Mouse (Mus musculus): ENCODE data around the gene Armc2. TPM values are rescaled to one million over a fixed set of nuclear protein-coding genes. Genes with fewer than 3 reads are reported as not detected.

Armc2 gene
- total and polyA plus RNA-seq, 2 experiments from 2014 or later = 9.1 to 11.7 TPM

DNA sequence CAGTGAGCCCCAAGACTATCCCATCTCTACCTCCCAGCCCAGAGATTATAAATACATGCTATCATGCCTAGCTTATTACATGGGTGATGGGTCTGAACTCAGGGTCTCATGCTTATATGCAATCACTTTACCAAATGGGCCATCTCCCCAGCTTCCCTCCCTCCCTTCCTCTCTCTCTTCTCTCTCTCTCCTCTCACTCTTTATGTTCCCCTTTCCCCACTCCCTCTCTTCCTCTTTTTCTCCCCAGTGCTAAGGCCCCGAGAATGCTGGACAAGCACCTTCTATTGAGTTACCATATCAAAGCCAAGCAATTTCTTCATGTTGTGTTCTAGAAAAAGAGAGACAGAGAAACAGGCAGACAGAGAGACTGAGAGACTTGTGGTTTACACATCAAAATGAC is 14.7 kb downstream of the Armc2 start:
- no peak for DNase-seq (ENCODE audit: low spot score)
- Histone ChIP-seq H3K9me3 (ENCODE audit: low read length) (no peaks in the 10 kb centered on the region), H3K36me3 (ENCODE audit: insufficient read depth, low read length) (no peaks in the 10 kb centered on the region; the same call in 1 of the 2 replicates), H3K27me3 (ENCODE audit: insufficient read depth, low read length) (no peaks in the 10 kb centered on the region), H3K27ac (no peak overlapping the region), H3K4me3 (ENCODE audit: low read length) (no peak overlapping the region), H3K4me1 (ENCODE audit: insufficient read depth, low read length) (no peaks in the 10 kb centered on the region), H3K9ac (replicated peaks; ENCODE audit: low read length) (no peak overlapping the region), H3K4me2 (ENCODE audit: low read depth, low read length) (no peak overlapping the region)
- 67% methylated on average over 1 of the region's 1 CpGs for WGBS
- no peak for ATAC-seq
- no peak for TF ChIP-seq CTCF (IDR thresholded peaks at IDR 0.05; ENCODE audit: low read depth)

DNA sequence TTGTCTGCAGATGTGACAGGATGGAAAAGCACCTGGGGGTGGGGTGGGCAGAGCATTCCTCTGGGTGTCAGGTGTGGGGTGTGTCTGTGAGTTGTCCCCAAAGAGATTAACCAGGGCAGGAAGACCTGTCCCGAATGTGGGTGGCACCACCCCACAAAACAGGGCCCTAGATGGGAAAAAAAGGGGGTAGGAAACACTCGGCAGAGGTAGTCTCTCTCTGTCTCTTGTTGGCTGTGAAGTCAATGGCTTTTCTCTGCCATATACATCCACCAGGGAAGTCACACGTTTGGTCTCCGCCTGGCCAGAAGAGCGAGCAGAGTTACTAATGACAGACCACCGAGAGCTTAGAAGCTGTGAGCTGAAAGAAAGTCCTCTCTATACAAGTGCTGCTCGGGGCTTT is 15.8 kb downstream of the Armc2 start:
- DNase-seq (ENCODE audit: low spot score) (no peak), ATAC-seq (no peak)
- Histone ChIP-seq H3K4me2 (ENCODE audit: low read depth, low read length) (no peak overlapping the region), H3K27ac (no peak overlapping the region), H3K27me3 (ENCODE audit: insufficient read depth, low read length) (no peaks in the 10 kb centered on the region), H3K9me3 (ENCODE audit: low read length) (no peaks in the 10 kb centered on the region), H3K4me3 (ENCODE audit: low read length) (no peak overlapping the region), H3K9ac (replicated peaks; ENCODE audit: low read length) (no peak overlapping the region), H3K36me3 (ENCODE audit: insufficient read depth, low read length) (no peaks in the 10 kb centered on the region; the same call in 1 of the 2 replicates), H3K4me1 (ENCODE audit: insufficient read depth, low read length) (no peaks in the 10 kb centered on the region)
- no peak for TF ChIP-seq CTCF (IDR thresholded peaks at IDR 0.05; ENCODE audit: low read depth)
- WGBS = 76% methylated on average over 7 of the region's 7 CpGs

DNA sequence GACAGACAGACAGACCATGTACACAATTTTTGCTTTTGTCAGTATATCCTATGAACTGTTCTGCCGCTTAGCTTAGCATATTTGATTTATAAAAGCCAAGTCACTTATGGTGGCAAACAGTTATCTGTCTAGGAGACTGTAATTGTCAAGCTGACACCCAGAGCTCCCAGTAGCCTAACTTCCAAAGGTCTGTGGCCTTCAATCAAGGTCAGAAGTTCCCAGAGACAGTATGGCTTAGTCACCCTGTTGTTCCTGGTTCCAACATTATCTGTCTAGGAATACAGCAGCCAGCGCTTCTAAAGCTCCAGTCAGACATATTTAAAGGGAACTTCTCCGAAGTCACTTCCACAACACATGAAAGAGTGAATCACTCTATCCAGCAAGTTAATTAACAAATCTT is 17.0 kb downstream of the Armc2 start:
- 87% methylated on average over 3 of the region's 3 CpGs for WGBS
- H3K36me3 ChIP-seq (ENCODE audit: insufficient read depth, low read length) = no peaks in the 10 kb centered on the region; the same call in 1 of the 2 replicates

DNA sequence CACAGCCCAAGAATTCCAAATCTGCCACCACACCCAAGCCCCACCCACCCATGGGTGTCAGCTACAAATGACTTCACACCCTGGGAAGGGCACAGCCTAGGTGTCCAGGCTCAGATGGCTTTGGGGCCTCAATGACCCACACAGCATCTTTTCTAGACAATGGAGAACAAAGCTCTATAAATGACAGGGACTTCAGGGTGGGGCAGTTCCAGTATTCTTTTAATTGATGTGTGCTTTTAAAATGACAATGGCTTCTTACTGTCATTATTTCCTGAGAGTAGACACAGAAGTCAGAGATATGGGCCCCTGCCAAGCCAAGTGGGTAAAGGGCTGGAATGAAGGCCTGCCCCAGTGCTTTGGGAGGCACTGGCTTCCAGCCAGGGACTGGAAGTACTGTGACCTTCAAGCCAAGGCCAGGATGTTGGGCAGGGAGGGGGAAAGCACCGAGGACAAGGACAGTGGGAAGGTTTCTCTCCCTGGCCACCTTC is 20.5 kb downstream of the Armc2 start:
- H3K36me3 ChIP-seq (ENCODE audit: insufficient read depth, low read length) = no peaks in the 10 kb centered on the region
- no peaks in the 10 kb centered on the region for H3K4me1 ChIP-seq (ENCODE audit: insufficient read depth, low read length)
- no peaks in the 10 kb centered on the region for H3K27me3 ChIP-seq (ENCODE audit: insufficient read depth, low read length)
- DNase-seq (ENCODE audit: low spot score) (no peak), ATAC-seq (no peak)
- H3K9ac ChIP-seq (replicated peaks; ENCODE audit: low read length) = no peak overlapping the region
- 50% methylated on average over 1 of the region's 1 CpGs for WGBS
- H3K4me2 ChIP-seq (ENCODE audit: low read depth, low read length) = no peak overlapping the region
- no peaks in the 10 kb centered on the region for H3K9me3 ChIP-seq (ENCODE audit: low read length)
- TF ChIP-seq CTCF (IDR thresholded peaks at IDR 0.05; ENCODE audit: low read depth) = no peak
- H3K27ac ChIP-seq = no peak overlapping the region
- no peak overlapping the region for H3K4me3 ChIP-seq (ENCODE audit: low read length)

More for the DNA sequence above, 17.0 kb downstream of the Armc2 start:
- Histone ChIP-seq H3K27ac (no peak overlapping the region), H3K4me1 (ENCODE audit: insufficient read depth, low read length) (no peaks in the 10 kb centered on the region), H3K4me2 (ENCODE audit: low read depth, low read length) (no peak overlapping the region), H3K9ac (replicated peaks; ENCODE audit: low read length) (no peak overlapping the region), H3K4me3 (ENCODE audit: low read length) (no peak overlapping the region), H3K9me3 (ENCODE audit: low read length) (no peaks in the 10 kb centered on the region), H3K27me3 (ENCODE audit: insufficient read depth, low read length) (no peaks in the 10 kb centered on the region)
- no peak for ATAC-seq
- TF ChIP-seq CTCF (IDR thresholded peaks at IDR 0.05; ENCODE audit: low read depth) = no peak
- DNase-seq (ENCODE audit: low spot score) = no peak

DNA sequence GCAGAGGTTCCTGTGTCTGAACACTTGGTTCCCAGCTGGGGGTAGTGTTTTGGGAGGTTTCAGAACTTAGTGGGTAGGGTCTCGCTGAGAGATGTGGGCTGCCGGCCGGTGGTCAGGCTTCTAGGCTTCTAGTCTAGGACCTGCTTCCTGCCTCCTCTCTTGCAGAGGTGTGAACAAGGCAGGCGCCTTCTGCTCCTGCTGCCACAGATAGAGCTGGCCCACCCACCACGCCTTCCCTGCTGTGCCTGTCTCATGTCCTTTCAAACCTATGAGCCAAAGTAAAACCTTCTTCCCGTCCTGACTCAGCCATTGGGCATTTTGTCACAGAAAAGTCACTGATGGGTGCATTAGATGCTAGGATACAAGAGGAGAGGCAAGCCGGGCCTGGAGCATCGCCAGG is 22.1 kb downstream of the Armc2 start:
- no peaks in the 10 kb centered on the region for H3K36me3 ChIP-seq (ENCODE audit: insufficient read depth, low read length)
- ATAC-seq (no peak), DNase-seq (ENCODE audit: low spot score) (peak; percentile 20)
- H3K4me1 ChIP-seq (ENCODE audit: insufficient read depth, low read length) = no peaks in the 10 kb centered on the region
- TF ChIP-seq CTCF (IDR thresholded peaks at IDR 0.05; ENCODE audit: low read depth) = no peak
- no peak overlapping the region for H3K9ac ChIP-seq (replicated peaks; ENCODE audit: low read length)
- no peaks in the 10 kb centered on the region for H3K9me3 ChIP-seq (ENCODE audit: low read length)
- H3K4me3 ChIP-seq (ENCODE audit: low read length) = no peak overlapping the region
- H3K27me3 ChIP-seq (ENCODE audit: insufficient read depth, low read length) = no peaks in the 10 kb centered on the region
- 61% methylated on average over 8 of the region's 8 CpGs for WGBS
- no peak overlapping the region for H3K27ac ChIP-seq
- no peak overlapping the region for H3K4me2 ChIP-seq (ENCODE audit: low read depth, low read length)

DNA sequence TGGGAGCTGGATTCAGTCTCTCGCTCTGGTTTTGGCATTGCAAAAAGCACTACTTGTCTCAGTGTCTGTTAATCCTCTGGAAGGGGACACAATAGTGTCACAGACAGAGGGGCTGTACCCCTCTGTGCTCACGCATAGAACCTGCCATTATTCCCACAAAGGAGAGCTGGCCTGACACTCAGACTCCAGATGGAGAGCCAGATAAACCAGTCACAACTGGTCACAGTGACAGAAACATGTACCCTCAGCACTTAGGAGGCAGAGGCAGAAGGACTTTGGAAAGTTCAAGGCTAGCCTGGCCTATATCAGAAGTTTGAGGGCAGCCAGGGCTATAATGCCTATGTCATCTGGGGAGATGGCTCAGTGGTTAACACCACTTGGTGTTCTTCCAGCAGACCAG is 23.2 kb downstream of the Armc2 start:
- TF ChIP-seq CTCF (IDR thresholded peaks at IDR 0.05; ENCODE audit: low read depth) = no peak
- DNase-seq (ENCODE audit: low spot score) (no peak), ATAC-seq (no peak)
- Histone ChIP-seq H3K27me3 (ENCODE audit: insufficient read depth, low read length) (no peaks in the 10 kb centered on the region), H3K4me1 (ENCODE audit: insufficient read depth, low read length) (no peaks in the 10 kb centered on the region), H3K9me3 (ENCODE audit: low read length) (no peaks in the 10 kb centered on the region), H3K27ac (no peak overlapping the region), H3K4me2 (ENCODE audit: low read depth, low read length) (no peak overlapping the region), H3K9ac (replicated peaks; ENCODE audit: low read length) (no peak overlapping the region), H3K4me3 (ENCODE audit: low read length) (no peak overlapping the region), H3K36me3 (ENCODE audit: insufficient read depth, low read length) (no peaks in the 10 kb centered on the region)
- 60% methylated on average over 2 of the region's 2 CpGs for WGBS

DNA sequence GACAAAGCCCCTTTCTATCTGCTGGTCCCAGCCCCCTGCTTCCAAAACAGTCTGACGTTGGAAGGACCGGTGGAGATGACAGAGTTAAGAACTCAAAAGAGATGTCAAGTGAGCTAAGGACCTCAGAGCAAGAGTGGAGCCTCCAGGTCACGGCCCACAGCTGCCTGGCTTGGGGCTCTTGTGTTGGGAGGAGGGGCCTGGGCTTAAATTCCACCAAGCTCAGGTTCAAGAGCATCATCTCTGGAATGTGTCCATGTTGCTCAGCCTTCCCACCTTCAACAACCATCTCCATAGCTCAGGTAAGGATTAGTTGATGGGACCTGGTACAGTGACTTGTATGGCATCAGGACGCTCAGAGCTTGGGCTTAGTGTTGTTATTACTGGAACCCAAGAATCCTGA is 23.7 kb downstream of the Armc2 start:
- no peak for TF ChIP-seq CTCF (IDR thresholded peaks at IDR 0.05; ENCODE audit: low read depth)
- Histone ChIP-seq H3K36me3 (ENCODE audit: insufficient read depth, low read length) (no peaks in the 10 kb centered on the region), H3K9ac (replicated peaks; ENCODE audit: low read length) (no peak overlapping the region), H3K4me1 (ENCODE audit: insufficient read depth, low read length) (no peaks in the 10 kb centered on the region), H3K27me3 (ENCODE audit: insufficient read depth, low read length) (no peaks in the 10 kb centered on the region), H3K4me3 (ENCODE audit: low read length) (no peak overlapping the region), H3K27ac (no peak overlapping the region), H3K4me2 (ENCODE audit: low read depth, low read length) (no peak overlapping the region), H3K9me3 (ENCODE audit: low read length) (no peaks in the 10 kb centered on the region)
- ATAC-seq (no peak), DNase-seq (ENCODE audit: low spot score) (no peak)
- WGBS = 50% methylated on average over 4 of the region's 4 CpGs

All from hindbrain, postnatal 0 days (tissue).